Mouse (Mus musculus): ENCODE data around the gene Csgalnact2. TPM values are rescaled to one million over a fixed set of nuclear protein-coding genes. Genes with fewer than 3 reads are reported as not detected.
A peak's percentile ranks its signal among the peaks of the same experiment; 100 is the strongest.

Gene Csgalnact2
- polyA plus RNA-seq (2016; fragmentation: Nextera tagmentation; extraction: Ambion mirVana), result 8.5 and 8.6 TPM in 2 replicates

GRCm38 (mm10) chr6:118138731-118139709 is at the start of gene Csgalnact2:
Csgalnact2 (minus strand) TSS chr6:118139140.
- no peaks in the 10 kb centered on the region for H3K9me3 ChIP-seq
- 8% methylated on average over 58 of the region's 66 CpGs for WGBS
- peak within 1 kb of the TSS; percentile 73 for H3K9ac ChIP-seq (replicated peaks)
- 0 out of 2 replicates have a peak, but pooled peaks cover 2% of the 10 kb centered on the region for H3K27me3 ChIP-seq
- peak within 1 kb of the TSS; percentile 68 for H3K4me2 ChIP-seq (replicated peaks)
- no peaks in the 10 kb centered on the region for H3K36me3 ChIP-seq
- ATAC-seq (ENCODE audit: low FRiP score, low read depth), result peak; percentile 100
- H3K4me1 ChIP-seq, result peaks cover 2% of the 10 kb centered on the region; the same call in 1 of the 2 replicates
- peak within 1 kb of the TSS; percentile 88 for H3K4me3 ChIP-seq
- H3K27ac ChIP-seq (replicated peaks), result peak within 1 kb of the TSS; percentile 73

- whole genome bisulfite sequencing, result 90% methylated on average over 9 of the region's 9 CpGs
- H3K36me3 ChIP-seq, result no peaks in the 10 kb centered on the region
- no peak overlapping the region for H3K4me2 ChIP-seq (replicated peaks)
- H3K9me3 ChIP-seq, result no peaks in the 10 kb centered on the region
- H3K9ac ChIP-seq (replicated peaks), result no peak overlapping the region
- H3K27ac ChIP-seq (replicated peaks), result no peak overlapping the region
- H3K27me3 ChIP-seq, result peaks cover 12% of the 10 kb centered on the region; the same call in 1 of the 2 replicates
- no peak for ATAC-seq (ENCODE audit: low FRiP score, low read depth)
- peaks cover 3% of the 10 kb centered on the region; the same call in 1 of the 2 replicates for H3K4me1 ChIP-seq
- H3K4me3 ChIP-seq, result no peak overlapping the region
These were observed 49.7 kb upstream of the Csgalnact2 start for GRCm38 (mm10) chr6:118188599-118188998.

- WGBS, result 89% methylated on average over 3 of the region's 3 CpGs
- Histone ChIP-seq H3K9ac (replicated peaks) (no peak overlapping the region), H3K4me1 (peaks cover 3% of the 10 kb centered on the region; the same call in 1 of the 2 replicates), H3K27ac (replicated peaks) (no peak overlapping the region), H3K9me3 (no peaks in the 10 kb centered on the region), H3K27me3 (peaks cover 5% of the 10 kb centered on the region; the same call in 1 of the 2 replicates), H3K4me2 (replicated peaks) (no peak overlapping the region), H3K36me3 (no peaks in the 10 kb centered on the region), H3K4me3 (no peak overlapping the region)
- ATAC-seq (ENCODE audit: low FRiP score, low read depth), result no peak
These were observed 48.3 kb upstream of the Csgalnact2 start for GRCm38 (mm10) chr6:118187285-118187641.

- peaks cover 3% of the 10 kb centered on the region; the same call in 1 of the 2 replicates for H3K4me1 ChIP-seq
- H3K4me2 ChIP-seq (replicated peaks), result no peak overlapping the region
- no peaks in the 10 kb centered on the region for H3K36me3 ChIP-seq
- H3K4me3 ChIP-seq, result no peak overlapping the region
- ATAC-seq (ENCODE audit: low FRiP score, low read depth), result peak; percentile 58
- H3K27ac ChIP-seq (replicated peaks), result no peak overlapping the region
- 0 out of 2 replicates have a peak, but pooled peaks cover under 1% of the 10 kb centered on the region for H3K27me3 ChIP-seq
- 54% methylated on average over 17 of the region's 17 CpGs for WGBS
- no peak overlapping the region for H3K9ac ChIP-seq (replicated peaks)
- H3K9me3 ChIP-seq, result no peaks in the 10 kb centered on the region
These were observed 47.8 kb upstream of the Csgalnact2 start for GRCm38 (mm10) chr6:118186620-118187284.

GRCm38 (mm10) chr6:118184126-118184525 is 45.2 kb upstream of the Csgalnact2 start:
- H3K4me2 ChIP-seq (replicated peaks), result no peak overlapping the region
- peaks cover 3% of the 10 kb centered on the region; the same call in 1 of the 2 replicates for H3K4me1 ChIP-seq
- H3K9me3 ChIP-seq, result no peaks in the 10 kb centered on the region
- no peak for ATAC-seq (ENCODE audit: low FRiP score, low read depth)
- H3K4me3 ChIP-seq, result no peak overlapping the region
- H3K27me3 ChIP-seq, result no peaks in the 10 kb centered on the region
- 87% methylated on average over 10 of the region's 10 CpGs for WGBS
- no peak overlapping the region for H3K9ac ChIP-seq (replicated peaks)
- no peak overlapping the region for H3K27ac ChIP-seq (replicated peaks)
- no peaks in the 10 kb centered on the region for H3K36me3 ChIP-seq

- H3K4me1 ChIP-seq, result no peaks in the 10 kb centered on the region
- WGBS, result 80% methylated on average over 12 of the region's 12 CpGs
- no peak overlapping the region for H3K9ac ChIP-seq (replicated peaks)
- H3K36me3 ChIP-seq, result no peaks in the 10 kb centered on the region
- no peaks in the 10 kb centered on the region for H3K9me3 ChIP-seq
- H3K4me3 ChIP-seq, result no peak overlapping the region
- H3K4me2 ChIP-seq (replicated peaks), result no peak overlapping the region
- H3K27me3 ChIP-seq, result no peaks in the 10 kb centered on the region
- H3K27ac ChIP-seq (replicated peaks), result no peak overlapping the region
- ATAC-seq (ENCODE audit: low FRiP score, low read depth), result peak; percentile 50
These were observed 41.1 kb upstream of the Csgalnact2 start for GRCm38 (mm10) chr6:118180085-118180423.

GRCm38 (mm10) chr6:118179316-118180084 is 40.6 kb upstream of the Csgalnact2 start:
- Histone ChIP-seq H3K4me2 (replicated peaks) (no peak overlapping the region), H3K4me1 (no peaks in the 10 kb centered on the region), H3K9me3 (no peaks in the 10 kb centered on the region), H3K9ac (replicated peaks) (no peak overlapping the region), H3K4me3 (no peak overlapping the region), H3K27me3 (no peaks in the 10 kb centered on the region), H3K27ac (replicated peaks) (no peak overlapping the region), H3K36me3 (no peaks in the 10 kb centered on the region)
- ATAC-seq (ENCODE audit: low FRiP score, low read depth), result peak; percentile 79
- 60% methylated on average over 13 of the region's 13 CpGs for WGBS

GRCm38 (mm10) chr6:118173975-118174328 is 35.0 kb upstream of the Csgalnact2 start:
- no peaks in the 10 kb centered on the region for H3K4me1 ChIP-seq
- ATAC-seq (ENCODE audit: low FRiP score, low read depth), result no peak
- no peaks in the 10 kb centered on the region for H3K9me3 ChIP-seq
- 78% methylated on average over 5 of the region's 5 CpGs for WGBS
- H3K27ac ChIP-seq (replicated peaks), result no peak overlapping the region
- H3K9ac ChIP-seq (replicated peaks), result no peak overlapping the region
- no peak overlapping the region for H3K4me2 ChIP-seq (replicated peaks)
- H3K36me3 ChIP-seq, result no peaks in the 10 kb centered on the region
- no peaks in the 10 kb centered on the region for H3K27me3 ChIP-seq
- no peak overlapping the region for H3K4me3 ChIP-seq

- Histone ChIP-seq H3K27ac (replicated peaks) (no peak overlapping the region), H3K36me3 (no peaks in the 10 kb centered on the region), H3K4me1 (no peaks in the 10 kb centered on the region), H3K9me3 (no peaks in the 10 kb centered on the region), H3K4me3 (no peak overlapping the region), H3K4me2 (replicated peaks) (no peak overlapping the region), H3K9ac (replicated peaks) (no peak overlapping the region), H3K27me3 (no peaks in the 10 kb centered on the region)
- WGBS, result 90% methylated on average over 18 of the region's 18 CpGs
- no peak for ATAC-seq (ENCODE audit: low FRiP score, low read depth)
These were observed 34.5 kb upstream of the Csgalnact2 start for GRCm38 (mm10) chr6:118173251-118173974.

- no peak for ATAC-seq (ENCODE audit: low FRiP score, low read depth)
- no peak overlapping the region for H3K9ac ChIP-seq (replicated peaks)
- H3K4me2 ChIP-seq (replicated peaks), result no peak overlapping the region
These were observed 32.4 kb upstream of the Csgalnact2 start for GRCm38 (mm10) chr6:118171386-118171785.

GRCm38 (mm10) chr6:118168106-118168505 is 29.2 kb upstream of the Csgalnact2 start:
- Histone ChIP-seq H3K9me3 (no peaks in the 10 kb centered on the region), H3K27ac (replicated peaks) (no peak overlapping the region), H3K4me1 (no peaks in the 10 kb centered on the region), H3K36me3 (no peaks in the 10 kb centered on the region), H3K9ac (replicated peaks) (no peak overlapping the region), H3K4me2 (replicated peaks) (no peak overlapping the region), H3K4me3 (no peak overlapping the region), H3K27me3 (no peaks in the 10 kb centered on the region)
- ATAC-seq (ENCODE audit: low FRiP score, low read depth), result no peak
- WGBS, result 85% methylated on average over 14 of the region's 14 CpGs

More at GRCm38 (mm10) chr6:118171386-118171785, 32.4 kb upstream of the Csgalnact2 start:
- no peak overlapping the region for H3K27ac ChIP-seq (replicated peaks)
- 94% methylated on average over 7 of the region's 7 CpGs for WGBS
- H3K9me3 ChIP-seq, result no peaks in the 10 kb centered on the region
- no peak overlapping the region for H3K4me3 ChIP-seq
- H3K27me3 ChIP-seq, result no peaks in the 10 kb centered on the region
- no peaks in the 10 kb centered on the region for H3K4me1 ChIP-seq
- no peaks in the 10 kb centered on the region for H3K36me3 ChIP-seq
